Mouse (Mus musculus): ENCODE measurements around the gene Klhl42. TPM values are rescaled to one million over a fixed set of nuclear protein-coding genes. Genes with fewer than 3 reads are reported as not detected.
A peak's percentile ranks its signal among the peaks of the same experiment; 100 is the strongest.

Gene Klhl42
- total RNA-seq, 2 experiments from 2014 or later, result 5.4 to 7.5 TPM

DNA sequence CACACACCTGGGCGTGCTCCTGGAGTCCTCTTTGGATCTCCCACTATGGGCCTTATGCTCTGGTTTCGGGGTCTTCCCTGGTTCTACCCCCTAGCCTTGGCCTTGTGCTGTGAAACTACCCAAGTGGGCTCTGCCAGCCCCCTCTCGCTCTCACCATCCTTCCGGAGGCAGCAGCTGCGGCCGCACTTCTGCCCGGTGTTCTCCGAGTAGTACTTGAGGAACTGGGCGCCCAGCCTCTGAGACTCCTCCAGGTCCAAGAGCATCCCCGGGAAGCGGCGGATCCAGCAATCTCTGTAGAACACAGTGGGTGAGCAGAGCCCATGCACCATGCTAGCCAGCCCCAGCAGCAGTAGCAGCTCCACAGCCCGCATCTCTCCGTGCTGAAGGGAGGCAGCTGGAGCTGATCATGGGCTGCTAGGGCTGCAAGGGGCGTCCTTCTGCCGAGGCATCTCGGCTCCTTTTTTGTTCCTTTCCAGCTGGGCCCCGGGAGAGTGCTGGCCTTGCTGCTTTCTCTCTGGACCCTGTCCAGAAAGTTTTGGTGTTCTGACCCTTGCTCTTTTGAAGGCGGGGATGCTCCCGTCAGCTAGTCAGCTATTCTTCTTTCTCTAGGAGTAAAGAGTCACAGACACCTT lies 4.5 kb upstream of the Klhl42 start, which contains the start of gene Mansc4:
TSS of gene Mansc4 (minus strand) at position 439 of the 632 bp plus-strand sequence.
- DNase-seq, result peak; percentile 21

DNA sequence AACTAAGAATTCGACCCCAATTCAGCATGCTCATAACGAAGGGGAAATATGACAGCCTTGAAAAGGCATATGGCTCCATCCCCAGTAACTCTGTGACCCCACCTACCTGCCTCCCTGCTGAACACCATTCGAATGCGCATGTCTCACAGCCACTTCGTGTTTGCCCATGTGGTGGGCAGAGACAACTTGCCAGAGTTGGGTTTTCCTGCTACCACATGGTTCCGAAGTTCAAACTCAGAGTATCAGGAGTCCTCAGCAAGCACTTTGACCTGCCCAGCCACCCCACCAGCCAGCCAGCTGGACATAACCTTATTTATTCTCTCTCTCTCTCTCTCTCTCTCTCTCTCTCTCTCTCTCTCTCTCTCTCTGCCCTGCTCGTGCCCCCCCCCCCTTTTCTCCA lies 3.4 kb upstream of the Klhl42 start:
- DNase-seq, result no peak

GRCm38 (mm10) chr6:147088517-147088916 lies 2.7 kb upstream of the Klhl42 start:
- no peak for DNase-seq

- DNase-seq, result no peak
Observed at GRCm38 (mm10) chr6:147090191-147090590, 988 bp upstream of the Klhl42 start.

GRCm38 (mm10) chr6:147092136-147092535 lies 957 bp downstream of the Klhl42 start:
- DNase-seq, result peak; percentile 76

- DNase-seq, result no peak
Observed at GRCm38 (mm10) chr6:147094771-147095170, 3.6 kb downstream of the Klhl42 start.

GRCm38 (mm10) chr6:147096109-147096508 lies 4.9 kb downstream of the Klhl42 start:
- no peak for DNase-seq

DNA sequence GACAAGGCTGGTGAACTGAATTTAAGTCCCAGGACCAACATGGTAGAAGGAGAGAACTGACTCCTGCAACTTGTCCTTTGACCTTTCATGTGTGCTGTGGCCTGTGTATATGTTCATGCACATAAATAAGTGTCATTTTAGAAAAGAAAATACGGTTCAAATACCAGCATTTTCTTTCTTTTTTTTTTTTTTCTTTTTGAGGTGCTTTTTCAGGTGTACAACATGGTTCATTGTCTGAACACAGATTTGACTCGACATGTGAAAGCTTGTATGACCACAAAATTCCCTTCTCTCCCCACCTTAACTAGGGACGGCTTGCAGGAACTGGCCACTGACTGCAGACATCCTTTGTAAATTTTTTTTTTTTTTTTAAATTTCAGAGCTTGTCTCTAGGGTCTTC lies 5.8 kb downstream of the Klhl42 start:
- no peak for DNase-seq

GRCm38 (mm10) chr6:147097346-147097929 lies 6.3 kb downstream of the Klhl42 start:
- DNase-seq, result no peak

GRCm38 (mm10) chr6:147099458-147100277 lies 8.5 kb downstream of the Klhl42 start:
- DNase-seq, result no peak

DNA sequence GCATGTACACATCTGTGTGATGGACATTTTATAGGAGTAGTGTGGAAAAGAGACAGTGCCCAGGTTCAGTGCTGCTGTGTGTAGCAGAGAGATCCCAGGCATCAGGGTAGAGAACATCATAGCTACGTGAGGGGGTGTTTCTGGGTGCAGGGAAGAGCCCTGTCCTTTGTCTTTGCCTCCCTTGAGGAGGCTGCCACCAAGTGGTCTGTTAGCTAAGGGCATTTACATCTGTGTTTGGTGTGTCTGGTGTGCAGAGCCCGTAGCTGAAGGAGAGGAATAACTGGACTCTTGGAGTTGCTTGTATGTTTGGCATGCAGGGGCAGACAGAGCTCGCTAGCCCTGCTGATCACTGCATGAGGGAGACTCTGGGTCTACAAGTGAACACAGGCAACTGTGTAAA lies 11.1 kb downstream of the Klhl42 start:
- no peak for DNase-seq

GRCm38 (mm10) chr6:147105529-147105928 lies 14.3 kb downstream of the Klhl42 start:
- no peak for DNase-seq

- DNase-seq, result no peak
Observed at GRCm38 (mm10) chr6:147106716-147107115, 15.5 kb downstream of the Klhl42 start.

DNA sequence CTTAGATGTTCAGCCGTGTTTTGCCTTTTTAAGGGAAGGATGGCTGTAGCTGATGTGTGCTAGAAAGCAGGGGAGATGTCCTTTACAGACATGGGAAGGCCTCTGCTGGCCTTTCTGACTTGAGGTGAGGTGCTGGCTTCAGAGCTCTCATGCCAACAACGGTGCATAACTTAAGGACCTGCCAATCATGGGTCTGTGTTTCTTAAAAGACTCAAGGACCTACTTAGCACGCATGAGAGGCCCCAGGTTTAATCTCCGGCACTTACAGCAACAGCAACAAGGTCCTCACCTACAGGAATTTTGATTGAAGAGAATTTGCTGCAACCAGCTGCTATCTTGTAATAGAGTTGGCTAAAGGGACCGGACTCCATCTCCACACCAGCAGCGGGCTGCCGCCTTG lies 18.1 kb downstream of the Klhl42 start:
- no peak for DNase-seq

- peak; percentile 93 for DNase-seq
Observed at GRCm38 (mm10) chr6:147116579-147116978, 25.4 kb downstream of the Klhl42 start.

GRCm38 (mm10) chr6:147117764-147118163 lies 26.6 kb downstream of the Klhl42 start:
- DNase-seq, result no peak

GRCm38 (mm10) chr6:147118190-147118589 lies 27.0 kb downstream of the Klhl42 start:
- no peak for DNase-seq

- no peak for DNase-seq
Observed at GRCm38 (mm10) chr6:147121320-147121719, 30.1 kb downstream of the Klhl42 start.

DNA sequence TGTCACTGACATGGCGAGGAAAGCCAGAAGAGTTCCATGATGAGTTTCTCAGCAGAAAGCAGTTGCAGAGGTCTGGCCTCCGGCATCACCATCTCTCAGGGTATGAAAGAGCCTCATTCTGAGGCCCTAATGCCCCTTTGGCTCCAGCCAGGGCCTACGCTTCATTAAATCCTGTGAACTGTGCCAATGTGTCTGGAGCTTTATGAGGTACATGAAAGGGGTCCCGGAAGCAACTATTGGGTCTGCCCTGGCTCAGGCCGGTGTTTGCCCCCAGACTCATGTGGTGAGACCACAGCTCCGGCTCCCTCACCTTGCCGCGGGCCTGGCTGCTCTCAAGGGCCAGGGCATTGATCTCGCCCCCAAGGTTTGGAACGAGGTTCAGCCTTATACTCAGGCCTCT lies 36.1 kb downstream of the Klhl42 start:
- no peak for DNase-seq

DNA sequence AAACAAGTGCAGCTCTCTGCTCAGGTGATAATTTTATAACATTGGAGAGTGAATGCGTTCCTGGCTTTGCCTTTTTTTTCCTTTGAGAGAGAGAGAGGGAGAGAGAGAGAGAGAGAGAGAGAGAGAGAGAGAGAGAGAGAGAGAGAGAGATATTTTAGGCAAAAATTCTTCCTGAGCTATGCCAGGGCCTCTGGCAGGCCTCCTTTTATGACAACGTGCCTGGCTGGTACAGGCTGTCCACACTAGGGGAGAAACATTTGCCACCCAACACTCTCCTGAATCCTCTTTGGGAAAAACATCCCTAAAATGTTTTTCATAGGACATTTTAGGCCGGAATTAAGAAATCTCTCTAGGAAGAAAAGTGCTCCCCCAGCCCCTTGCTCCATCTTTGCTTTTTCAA lies 47.1 kb downstream of the Klhl42 start:
- DNase-seq, result no peak

DNA sequence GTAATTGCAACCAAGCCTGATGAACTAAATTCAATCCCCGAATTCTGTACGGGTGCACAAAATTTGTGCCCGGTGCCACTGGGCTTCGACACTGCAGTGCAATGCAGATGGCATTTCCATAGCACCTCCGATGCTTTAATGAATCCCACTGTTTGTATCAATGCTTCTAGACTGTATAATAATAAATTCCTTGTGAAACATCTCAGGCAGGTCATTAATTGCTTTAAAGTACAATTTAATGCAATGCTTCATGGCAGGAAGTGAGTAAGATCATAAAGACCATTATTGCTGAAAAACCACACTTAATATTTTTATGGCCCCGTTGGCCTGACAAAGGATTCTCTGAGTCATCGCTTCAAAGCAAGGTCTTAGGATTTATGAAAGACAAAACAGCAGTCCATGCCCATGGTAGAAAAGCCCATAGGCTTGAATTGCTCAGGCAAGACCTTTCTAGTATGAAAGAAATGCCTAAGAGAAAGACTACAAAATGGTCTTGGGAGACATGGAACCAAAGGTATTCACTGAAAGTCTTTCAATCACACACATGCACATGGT lies 49.5 kb downstream of the Klhl42 start:
- no peak for DNase-seq

- no peak for DNase-seq
Observed at GRCm38 (mm10) chr6:147144664-147145063, 53.5 kb downstream of the Klhl42 start.

- DNase-seq, result peak; percentile 49
Observed at GRCm38 (mm10) chr6:147145277-147145676, 54.1 kb downstream of the Klhl42 start.
